In genomic region chr7:99799118-99799517, GRCm38 (mm10) we compare ENCODE assay signal across 20 mouse cellular contexts. TPM values are rescaled to one million over a fixed set of nuclear protein-coding genes. Genes with fewer than 3 reads are reported as not detected.
"Had no signal": no experiment of that assay in that cellular context is flagged by ENCODE, and none has a peak within 500 bp of the region (broad histone marks: within the 10 kb centered on the region; RNA-seq: fewer than 3 reads in every experiment).

No protein-coding gene starts in this region.

- H3K36me3 ChIP-seq: intestine, embryonic 15.5 days; kidney, embryonic 15.5 days; midbrain, embryonic 15.5 days; neural tube, embryonic 12.5 days had no signal

- H3K9me3 ChIP-seq: intestine, embryonic 15.5 days; kidney, embryonic 15.5 days; midbrain, embryonic 15.5 days; neural tube, embryonic 12.5 days had no signal

- H3K4me2 ChIP-seq: intestine, embryonic 15.5 days; kidney, embryonic 15.5 days; lung, embryonic 14.5 days; midbrain, embryonic 11.5 days; midbrain, embryonic 15.5 days; neural tube, embryonic 12.5 days had no signal

- H3K9ac ChIP-seq: intestine, embryonic 15.5 days; kidney, embryonic 15.5 days; lung, embryonic 14.5 days; midbrain, embryonic 15.5 days; neural tube, embryonic 12.5 days had no signal

- H3K27ac ChIP-seq: intestine, embryonic 15.5 days; kidney, embryonic 15.5 days; midbrain, embryonic 15.5 days; neural tube, embryonic 12.5 days; stomach, postnatal 0 days had no signal

- DNase-seq: kidney, adult 2 months; kidney, postnatal 14 days; layer of hippocampus, adult 9-11 months; left cerebral cortex, postnatal 4 days; lung, embryonic 14.5 days; lung, postnatal 10 days; lung, postnatal 4 days; retina, postnatal 1 day; right cerebral cortex, postnatal 14 days; thymus, postnatal 4 days had no signal

- ATAC-seq: intestine, embryonic 15.5 days; midbrain, embryonic 15.5 days had no signal

- H3K4me3 ChIP-seq: intestine, embryonic 15.5 days; kidney, embryonic 15.5 days; midbrain, embryonic 15.5 days; neural tube, embryonic 12.5 days had no signal

- H3K27me3 ChIP-seq: neural tube, embryonic 12.5 days had no signal

RNA-seq across cellular contexts. Expression of gene Neu3, which starts 29.1 kb away (rescaled TPM):
- total RNA-seq: monocyte, adult 5-6 weeks had no signal

RNA-seq across cellular contexts. Expression of gene Olfr521, which starts 35.8 kb away (rescaled TPM):
- total RNA-seq: left cerebral cortex, postnatal 4 days; megakaryocyte, adult 5-6 weeks; monocyte, adult 5-6 weeks had no signal
- polyA plus RNA-seq: intestine, embryonic 15.5 days; kidney, adult 2 months; kidney, embryonic 15.5 days; large intestine, adult 2 months; limb, embryonic 14.5 days; lung, embryonic 14.5 days; midbrain, embryonic 11.5 days; midbrain, embryonic 15.5 days; neural tube, embryonic 12.5 days; stomach, postnatal 0 days had no signal
